Mouse (Mus musculus): ENCODE measurements around the gene Bcor. TPM values are rescaled to one million over a fixed set of nuclear protein-coding genes. Genes with fewer than 3 reads are reported as not detected.
A peak's percentile ranks its signal among the peaks of the same experiment; 100 is the strongest.

The Bcor gene
- total RNA-seq, 2 experiments from 2014 or later, result 17.1 to 17.6 TPM

- no peak for DNase-seq (ENCODE audit: extremely low spot score in 1 of 2, low spot score in 1 of 2)
Measured at GRCm38 (mm10) chrX:12010660-12011059, 149.5 kb downstream of the Bcor start.

GRCm38 (mm10) chrX:12009046-12009445 lies 151.1 kb downstream of the Bcor start:
- DNase-seq (ENCODE audit: extremely low spot score in 1 of 2, low spot score in 1 of 2), result no peak

GRCm38 (mm10) chrX:12007832-12008540 lies 152.2 kb downstream of the Bcor start:
- no peak for DNase-seq (ENCODE audit: extremely low spot score in 1 of 2, low spot score in 1 of 2)

GRCm38 (mm10) chrX:12006882-12007753 lies 153.0 kb downstream of the Bcor start:
- no peak for DNase-seq (ENCODE audit: extremely low spot score in 1 of 2, low spot score in 1 of 2)

GRCm38 (mm10) chrX:12006031-12006881 lies 153.9 kb downstream of the Bcor start:
- peak in 1 of 2 experiments; percentile 37 for DNase-seq (ENCODE audit: extremely low spot score in 1 of 2, low spot score in 1 of 2)

- DNase-seq (ENCODE audit: extremely low spot score in 1 of 2, low spot score in 1 of 2), result no peak
Measured at GRCm38 (mm10) chrX:12005181-12006030, 154.7 kb downstream of the Bcor start.

- DNase-seq (ENCODE audit: extremely low spot score in 1 of 2, low spot score in 1 of 2), result no peak
Measured at GRCm38 (mm10) chrX:12004416-12004815, 155.7 kb downstream of the Bcor start.

GRCm38 (mm10) chrX:12003947-12004346 lies 156.2 kb downstream of the Bcor start:
- DNase-seq (ENCODE audit: extremely low spot score in 1 of 2, low spot score in 1 of 2), result no peak

GRCm38 (mm10) chrX:12003539-12003938 lies 156.6 kb downstream of the Bcor start:
- DNase-seq (ENCODE audit: extremely low spot score in 1 of 2, low spot score in 1 of 2), result no peak

GRCm38 (mm10) chrX:12003106-12003505 lies 157.0 kb downstream of the Bcor start:
- no peak for DNase-seq (ENCODE audit: extremely low spot score in 1 of 2, low spot score in 1 of 2)

GRCm38 (mm10) chrX:12002596-12002995 lies 157.6 kb downstream of the Bcor start:
- no peak for DNase-seq (ENCODE audit: extremely low spot score in 1 of 2, low spot score in 1 of 2)

- DNase-seq (ENCODE audit: extremely low spot score in 1 of 2, low spot score in 1 of 2), result no peak
Measured at GRCm38 (mm10) chrX:12001969-12002368, 158.2 kb downstream of the Bcor start.

GRCm38 (mm10) chrX:12001336-12001735 lies 158.8 kb downstream of the Bcor start:
- DNase-seq (ENCODE audit: extremely low spot score in 1 of 2, low spot score in 1 of 2), result no peak

GRCm38 (mm10) chrX:12000620-12001019 lies 159.5 kb downstream of the Bcor start:
- DNase-seq (ENCODE audit: extremely low spot score in 1 of 2, low spot score in 1 of 2), result no peak

- DNase-seq (ENCODE audit: extremely low spot score in 1 of 2, low spot score in 1 of 2), result no peak
Measured at GRCm38 (mm10) chrX:11999951-12000350, 160.2 kb downstream of the Bcor start.

GRCm38 (mm10) chrX:11998934-11999336 lies 161.2 kb downstream of the Bcor start:
- no peak for DNase-seq (ENCODE audit: extremely low spot score in 1 of 2, low spot score in 1 of 2)

GRCm38 (mm10) chrX:11996891-11997290 lies 163.3 kb downstream of the Bcor start:
- no peak for DNase-seq (ENCODE audit: extremely low spot score in 1 of 2, low spot score in 1 of 2)

- no peak for DNase-seq (ENCODE audit: extremely low spot score in 1 of 2, low spot score in 1 of 2)
Measured at GRCm38 (mm10) chrX:11996489-11996888, 163.7 kb downstream of the Bcor start.

- no peak for DNase-seq (ENCODE audit: extremely low spot score in 1 of 2, low spot score in 1 of 2)
Measured at GRCm38 (mm10) chrX:11993641-11994419, 166.3 kb downstream of the Bcor start.
